Mouse (Mus musculus): Measurements from ENCODE around the gene Gm12258. TPM values are rescaled to one million over a fixed set of nuclear protein-coding genes. Genes with fewer than 3 reads are reported as not detected.
A peak's percentile ranks its signal among the peaks of the same experiment; 100 is the strongest.

Gene Gm12258
- total RNA-seq, 2 experiments from 2014 or later = 0.69 to 1.1 TPM

- intact Hi-C loops (cut with DNase I) = no loop called here
- DNase-seq = no peak
Measured at GRCm38 (mm10) chr11:58897485-58897884, 50.5 kb downstream of the Gm12258 start.

GRCm38 (mm10) chr11:58901080-58901479 lies 54.1 kb downstream of the Gm12258 start:
- intact Hi-C loops (cut with DNase I) = no loop called here
- DNase-seq = no peak

DNA sequence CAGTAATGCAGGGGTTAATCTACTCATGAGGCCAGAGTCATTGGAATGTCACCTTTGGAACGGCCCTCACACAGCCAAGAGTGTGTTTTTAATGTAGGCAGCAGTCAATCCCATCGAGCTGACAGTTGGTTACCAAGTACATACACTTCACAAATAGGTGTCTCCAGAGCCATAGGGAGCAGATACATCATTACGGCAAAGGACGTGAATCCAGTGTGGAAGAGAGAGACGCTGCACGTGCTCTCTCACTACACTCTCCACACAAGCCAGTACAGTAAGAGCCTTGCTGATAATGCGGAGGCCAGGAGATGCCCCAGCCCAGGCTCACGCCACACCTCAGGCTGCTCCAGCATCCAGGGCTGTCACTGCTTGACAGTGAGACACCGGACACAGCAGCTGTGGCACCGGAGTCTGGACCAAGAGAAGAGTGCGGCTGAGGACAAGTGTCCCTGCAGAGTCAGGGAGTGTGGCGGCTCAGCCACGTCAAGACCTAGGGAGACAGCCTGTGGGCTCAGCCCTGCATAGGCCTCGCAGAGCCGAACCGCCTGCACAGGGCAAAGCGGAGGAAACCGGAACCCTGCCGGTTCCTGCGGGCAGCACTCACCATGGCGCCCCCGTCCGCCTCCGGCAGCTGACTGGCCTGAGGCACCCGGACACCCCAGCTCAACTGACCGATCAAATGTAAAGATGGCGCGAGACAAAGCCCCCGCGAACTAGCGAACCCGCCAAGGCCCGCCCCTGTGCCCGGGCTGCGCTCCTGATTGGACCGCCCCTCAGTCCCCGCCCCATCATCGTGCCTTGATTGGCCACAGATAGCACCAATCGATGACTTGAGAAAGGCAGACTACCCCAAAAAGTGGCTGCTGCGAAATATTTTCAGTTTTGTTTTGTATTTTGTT lies 56.8 kb downstream of the Gm12258 start, which contains the start of gene Zfp39:
Zfp39 (minus strand) TSS at position 715 of the 899 bp plus-strand sequence.
- intact Hi-C loops (cut with DNase I) = no loop called here
- peak; percentile 95 to 99 for DNase-seq

DNA sequence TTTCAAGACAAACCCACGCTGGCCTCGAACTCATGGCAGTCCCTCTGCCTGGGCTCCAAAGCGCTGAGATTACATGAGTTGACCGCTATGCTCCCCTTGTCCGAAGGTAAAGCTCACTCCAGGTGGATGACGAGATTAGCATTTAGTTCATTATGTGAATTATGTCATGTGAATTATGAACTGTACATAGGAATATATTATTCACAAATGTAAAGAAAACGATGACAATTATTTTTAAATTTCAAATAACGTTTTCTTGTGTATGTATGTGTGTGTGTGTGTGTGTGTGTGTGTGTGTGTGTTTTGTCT lies 57.4 kb downstream of the Gm12258 start:
- intact Hi-C loops (cut with DNase I) = no loop called here
- no peak for DNase-seq

DNA sequence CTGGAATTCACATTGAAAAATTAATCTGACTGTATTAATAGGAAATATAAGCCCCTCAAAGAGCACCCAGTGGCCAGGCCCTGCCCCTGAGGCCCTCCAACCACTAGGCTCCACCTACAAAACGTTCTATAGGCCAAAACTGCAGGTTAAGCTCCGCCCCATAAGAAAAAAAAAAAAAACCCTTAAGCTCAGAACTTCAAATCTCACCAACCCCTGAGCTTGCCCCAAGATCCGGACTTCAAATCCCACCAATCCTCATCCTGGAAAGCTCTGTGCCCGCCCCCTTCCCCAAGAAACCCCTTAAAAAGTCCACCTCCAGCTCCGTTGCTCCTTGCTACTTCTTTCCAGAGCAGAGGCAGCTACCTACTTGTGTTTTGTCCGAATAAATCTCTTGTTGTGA lies 57.9 kb downstream of the Gm12258 start:
- no peak for DNase-seq
- intact Hi-C loops (cut with DNase I) = no loop called here

Other genes starting within 250 kb of the Gm12258 start
- gene 2210407C18Rik, start 231.1 kb upstream of the Gm12258 start, total RNA-seq (2021) = not detected
- not detected for gene Olfr323, start 216.7 kb upstream of the Gm12258 start, total RNA-seq (2021)
- gene Trim58, start 206.7 kb upstream of the Gm12258 start, total RNA-seq (2021) = not detected
- not detected for gene Olfr322, start 188.4 kb upstream of the Gm12258 start, total RNA-seq (2021)
- gene Olfr320, start 166.1 kb upstream of the Gm12258 start, total RNA-seq (2021) = not detected
- not detected for gene Olfr319, start 148.0 kb upstream of the Gm12258 start, total RNA-seq (2021)
- not detected for gene Olfr318, start 123.1 kb upstream of the Gm12258 start, total RNA-seq (2021)
- gene Olfr317, start 107.9 kb upstream of the Gm12258 start, total RNA-seq (2021) = not detected
- gene Olfr316, start 94.4 kb upstream of the Gm12258 start, total RNA-seq (2021) = not detected
- not detected for gene Olfr315, start 74.0 kb upstream of the Gm12258 start, total RNA-seq (2021)
- not detected for gene Olfr314, start 64.2 kb upstream of the Gm12258 start, total RNA-seq (2021)
- gene Fam183b, start 45.2 kb upstream of the Gm12258 start, total RNA-seq (2021) = not detected
- not detected for gene Olfr313, start 32.2 kb upstream of the Gm12258 start, total RNA-seq (2021)
- gene Olfr312, start 17.9 kb upstream of the Gm12258 start, total RNA-seq (2021) = not detected
- gene Olfr311, start 7.9 kb upstream of the Gm12258 start, total RNA-seq (2021) = not detected
- gene 2810021J22Rik, start 20.1 kb downstream of the Gm12258 start, total RNA-seq (2021) = 1 to 10 TPM in 1 of 2 experiments, under 1 TPM in 1; 0.74 to 1.2 TPM
- 1 to 10 TPM; 2.0 to 3.2 TPM for gene Zfp39, start 57.1 kb downstream of the Gm12258 start, total RNA-seq (2021)
- gene Btnl10, start 70.8 kb downstream of the Gm12258 start, total RNA-seq (2021) = not detected
- 10 to 100 TPM; 86.9 to 96.5 TPM for gene Rnf187, start 91.8 kb downstream of the Gm12258 start, total RNA-seq (2021)
- gene Hist3h2ba, start 101.8 kb downstream of the Gm12258 start, total RNA-seq (2021) = 1 to 10 TPM; 1.1 to 1.5 TPM
- gene Hist3h2a, start 107.5 kb downstream of the Gm12258 start, total RNA-seq (2021) = 10 to 100 TPM in 1 of 2 experiments, 1 to 10 TPM in 1; 9.5 to 10.5 TPM
- under 1 TPM; 0.13 to 0.17 TPM for gene Trim17, start 107.5 kb downstream of the Gm12258 start, total RNA-seq (2021)
- 1 to 10 TPM; 5.6 to 7.4 TPM for gene Trim11, start 130.9 kb downstream of the Gm12258 start, total RNA-seq (2021)